Mouse (Mus musculus) heart, adult 2 months (tissue): Measurements from ENCODE around the gene Tulp4. TPM values are rescaled to one million over a fixed set of nuclear protein-coding genes. Genes with fewer than 3 reads are reported as not detected.

ENCODE experiments used
- DNase-seq, 2 experiments: peaks; one replicate each; pipeline ENCODE4 v3.0.0; 2021
- H3K27ac ChIP-seq: fragments of 200-600 bp; 2 replicates; pipeline ENCODE4 v1.8.1; 2022
- H3K27me3 ChIP-seq: fragments of 200-500 bp; 2 replicates; pipeline ENCODE4 v1.6.1; 2012; ENCODE audit warnings: mild to moderate bottlenecking, low read length, inconsistent platforms, mixed read lengths; ENCODE audit not compliant: control insufficient read depth, insufficient read depth
- H3K36me3 ChIP-seq: fragments of 200-500 bp; 2 replicates; pipeline ENCODE4 v1.6.1; 2012; ENCODE audit warnings: low read length, inconsistent platforms; ENCODE audit not compliant: control insufficient read depth, insufficient read depth
- H3K4me1 ChIP-seq: fragments of 200-500 bp; 2 replicates; pipeline ENCODE4 v1.6.1; 2011; ENCODE audit warnings: low read length; ENCODE audit not compliant: control insufficient read depth, insufficient read depth
- H3K4me3 ChIP-seq: fragments of 200-600 bp; 2 replicates; pipeline ENCODE4 v1.8.1; 2022
- H3K79me2 ChIP-seq: fragments of 200-500 bp; replicated peaks from 2 replicates; pipeline ENCODE4 v1.6.1; 2012; ENCODE audit warnings: mild to moderate bottlenecking, inconsistent platforms, low read length, moderate library complexity, mixed read lengths; ENCODE audit not compliant: control insufficient read depth, insufficient read depth
- H3K9ac ChIP-seq: fragments of 200-500 bp; 2 replicates; pipeline ENCODE4 v1.6.1; 2012; ENCODE audit warnings: low read depth, mild to moderate bottlenecking, control low read depth, inconsistent platforms, low read length, mixed read lengths
- CTCF ChIP-seq: fragments of 200-600 bp; IDR thresholded peaks from 2 replicates; pipeline ENCODE4 v1.8.1; 2022; ENCODE audit warnings: antibody characterized with exemption, mild to moderate bottlenecking, moderate library complexity
- EP300 ChIP-seq: fragments of 200-500 bp; IDR thresholded peaks from 2 replicates; pipeline ENCODE4 v1.6.1; 2011; ENCODE audit warnings: low read depth, low read length, control low read depth; ENCODE audit not compliant: insufficient read depth
- POLR2A ChIP-seq: fragments of 200-500 bp; IDR thresholded peaks from 2 replicates; pipeline ENCODE4 v1.6.1; 2011; ENCODE audit warnings: mild to moderate bottlenecking, low read depth, low read length, control low read depth; ENCODE audit not compliant: insufficient read depth
- WGBS: fragments of 180-500 bp; shearing (Covaris S2); methylation state at CpG from one replicate; pipeline ENCODE4 v1.1.7; 2018; 5-methylcytosine and 5-hydroxymethylcytosine counted together
- intact Hi-C: fragments of 180-260 bp; cut with DNase I; formaldehyde crosslinking; loops from one replicate; pipeline ENCODE4 v1.15.1; 2025
- polyA plus RNA-seq: library from polyadenylated mRNA; depleted of rRNA; stranded (reverse); fragments of >200 nt; gene quantifications from 2 replicates; pipeline ENCODE4 v1.2.3, GENCODE M21; 2012
- total RNA-seq, 2 experiments: library from RNA; stranded (reverse); gene quantifications; 2 replicates each; pipeline ENCODE4 v1.2.3; 2021

Gene Tulp4
- total and polyA plus RNA-seq, 3 experiments: 31.2 to 112 (median 97.2) TPM

- DNase-seq: no peak
- intact Hi-C loops: no loop called here
- H3K27ac ChIP-seq: no peak overlapping the region
- WGBS: 74% methylated on average over 1 of the region's 1 CpGs
- no peaks in the 10 kb centered on the region; the same call in 1 of the 2 replicates for H3K36me3 ChIP-seq
- no peak overlapping the region for H3K9ac ChIP-seq
- no peaks in the 10 kb centered on the region for H3K27me3 ChIP-seq
- no peak overlapping the region for H3K4me3 ChIP-seq
- no peaks in the 10 kb centered on the region for H3K79me2 ChIP-seq
- no peak for TF ChIP-seq CTCF
- peaks cover 6% of the 10 kb centered on the region for H3K4me1 ChIP-seq
These were observed 89.2 kb downstream of the Tulp4 start for GRCm38 (mm10) chr17:6195390-6195789.

- Histone ChIP-seq H3K27ac (no peak overlapping the region), H3K9ac (no peak overlapping the region), H3K79me2 (no peaks in the 10 kb centered on the region), H3K4me1 (no peaks in the 10 kb centered on the region), H3K36me3 (no peaks in the 10 kb centered on the region; the same call in 1 of the 2 replicates), H3K4me3 (no peak overlapping the region), H3K27me3 (no peaks in the 10 kb centered on the region)
- 62% methylated on average over 7 of the region's 7 CpGs for WGBS
- no peak for DNase-seq
- intact Hi-C loops: no loop called here
- no peak for TF ChIP-seq CTCF
- TF ChIP-seq POLR2A: no peak
- TF ChIP-seq EP300: no peak
These were observed 91.3 kb downstream of the Tulp4 start for GRCm38 (mm10) chr17:6197491-6197890.

GRCm38 (mm10) chr17:6198670-6199069, 92.4 kb downstream of the Tulp4 start:
- Histone ChIP-seq H3K79me2 (no peaks in the 10 kb centered on the region), H3K27me3 (no peaks in the 10 kb centered on the region), H3K27ac (no peak overlapping the region), H3K9ac (no peak overlapping the region), H3K36me3 (no peaks in the 10 kb centered on the region), H3K4me3 (no peak overlapping the region), H3K4me1 (no peaks in the 10 kb centered on the region)
- WGBS: 90% methylated on average over 6 of the region's 6 CpGs
- no peak for DNase-seq
- TF ChIP-seq EP300 (no peak), CTCF (no peak), POLR2A (no peak)
- intact Hi-C loops: no loop called here

- no peaks in the 10 kb centered on the region for H3K4me1 ChIP-seq
- H3K79me2 ChIP-seq: no peaks in the 10 kb centered on the region
- H3K4me3 ChIP-seq: no peak overlapping the region
- H3K36me3 ChIP-seq: no peaks in the 10 kb centered on the region
- 65% methylated on average over 4 of the region's 4 CpGs for WGBS
- H3K27ac ChIP-seq: no peak overlapping the region
- TF ChIP-seq CTCF (no peak), EP300 (no peak), POLR2A (no peak)
- intact Hi-C loops: no loop called here
- H3K9ac ChIP-seq: no peak overlapping the region
- no peaks in the 10 kb centered on the region for H3K27me3 ChIP-seq
- DNase-seq: no peak
These were observed 92.9 kb downstream of the Tulp4 start for GRCm38 (mm10) chr17:6199166-6199565.

GRCm38 (mm10) chr17:6201522-6202250, 95.4 kb downstream of the Tulp4 start:
- H3K36me3 ChIP-seq: no peaks in the 10 kb centered on the region
- intact Hi-C loops: no loop called here
- H3K27me3 ChIP-seq: no peaks in the 10 kb centered on the region
- no peak for DNase-seq
- no peak overlapping the region for H3K27ac ChIP-seq
- no peaks in the 10 kb centered on the region for H3K79me2 ChIP-seq
- 95% methylated on average over 14 of the region's 14 CpGs for WGBS
- no peak overlapping the region for H3K4me3 ChIP-seq
- TF ChIP-seq POLR2A (no peak), EP300 (no peak), CTCF (no peak)
- no peak overlapping the region for H3K9ac ChIP-seq
- no peaks in the 10 kb centered on the region for H3K4me1 ChIP-seq

GRCm38 (mm10) chr17:6202389-6203110, 96.3 kb downstream of the Tulp4 start:
- Histone ChIP-seq H3K9ac (no peak overlapping the region), H3K4me3 (no peak overlapping the region), H3K36me3 (no peaks in the 10 kb centered on the region), H3K79me2 (no peaks in the 10 kb centered on the region), H3K4me1 (no peaks in the 10 kb centered on the region), H3K27ac (no peak overlapping the region), H3K27me3 (no peaks in the 10 kb centered on the region)
- intact Hi-C loops: no loop called here
- 76% methylated on average over 14 of the region's 14 CpGs for WGBS
- TF ChIP-seq POLR2A: no peak
- no peak for TF ChIP-seq CTCF
- TF ChIP-seq EP300: no peak
- DNase-seq: no peak
